Mouse (Mus musculus) heart, postnatal 0 days (tissue): ENCODE data around the gene Cd274.

Experiments used
- CTCF ChIP-seq: IDR thresholded peaks from 2 replicates; pipeline ENCODE4 v1.5.1; 2016; ENCODE audit warnings: antibody characterized with exemption, control low read depth, low read depth
- EP300 ChIP-seq: IDR thresholded peaks from 2 replicates; pipeline ENCODE4 v1.6.1; 2016; ENCODE audit warnings: antibody characterized with exemption, low read depth

DNA sequence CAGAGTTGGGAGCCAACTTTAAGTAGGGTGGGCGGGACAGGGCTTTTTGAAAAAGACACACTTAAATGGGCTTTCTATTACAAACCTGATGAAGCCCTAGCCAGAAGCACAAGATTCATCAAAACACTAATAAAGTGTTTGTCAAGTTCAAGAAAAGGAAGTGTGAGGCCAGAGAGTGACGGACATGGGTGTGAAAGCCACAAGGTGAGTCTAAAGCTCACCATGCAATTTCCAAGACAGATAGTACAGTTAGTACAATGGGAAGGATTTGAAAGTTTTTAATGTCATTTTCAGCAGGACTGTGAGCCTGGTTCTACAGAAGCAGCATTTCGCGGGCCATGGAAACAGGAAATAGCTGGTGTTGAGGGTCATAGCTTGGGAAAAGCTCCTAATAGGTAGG, 32.5 kb downstream of the Cd274 start:
- TF ChIP-seq EP300: no peak
- no peak for TF ChIP-seq CTCF
